Mouse (Mus musculus) brain, embryonic 14.5 days (tissue): ENCODE measurements around the gene Nfia.

Experiments
- CTCF ChIP-seq: fragments of 200-500 bp; IDR thresholded peaks from 2 replicates; pipeline ENCODE4 v1.5.1; 2012; ENCODE audit warnings: inconsistent platforms, mild to moderate bottlenecking, moderate library complexity, borderline replicate concordance; ENCODE audit not compliant: insufficient read depth, insufficient read length; ENCODE audit errors: extremely low read depth
- POLR2A ChIP-seq: fragments of 200-500 bp; IDR thresholded peaks from 2 replicates; pipeline ENCODE4 v1.6.1; 2012; ENCODE audit warnings: mild to moderate bottlenecking, inconsistent platforms, borderline replicate concordance; ENCODE audit not compliant: poor library complexity, insufficient read depth, insufficient read length, severe bottlenecking; ENCODE audit errors: extremely low read depth

- TF ChIP-seq CTCF (no peak), POLR2A (no peak)
Measured at GRCm38 (mm10) chr4:98040179-98040578, 267.6 kb downstream of the Nfia start.
